Mouse (Mus musculus): ENCODE measurements around the gene Meioc. TPM values are rescaled to one million over a fixed set of nuclear protein-coding genes. Genes with fewer than 3 reads are reported as not detected.
"Not testable (repeated sequence)": the region's sequence is repeated elsewhere in the genome, so short reads cannot be mapped to it uniquely, and the experiment has no call there.

Meioc gene
- polyA plus RNA-seq, 1 experiment from 2014 or later = 1.3 TPM

DNA sequence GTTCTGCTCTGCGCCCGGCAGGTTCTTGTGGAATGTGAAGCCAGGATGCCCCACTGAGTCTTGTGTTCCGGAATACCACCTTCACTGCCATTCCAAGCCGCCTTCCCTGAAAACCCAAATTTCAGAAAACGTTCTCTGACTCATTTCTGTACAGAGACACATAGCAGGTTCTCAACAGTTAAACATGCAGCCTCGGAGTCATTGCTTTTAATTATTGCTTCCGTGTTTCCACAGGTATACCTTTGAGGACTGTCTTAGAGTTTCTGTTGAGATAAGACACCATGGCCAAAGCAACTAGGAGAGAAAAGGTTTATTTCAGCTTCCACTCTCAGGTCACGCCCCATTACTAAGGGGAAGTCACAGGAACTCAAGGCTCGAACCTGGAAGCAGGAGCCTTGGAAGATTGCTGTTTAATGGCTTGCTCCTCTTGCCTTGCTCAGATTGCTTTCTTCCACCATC is 34.5 kb downstream of the Meioc start:
- peak overlapping the region; percentile 40; the same call in 1 of the 2 replicates for H3K27ac ChIP-seq (ENCODE audit: low read depth)
- 14% methylated on average over 9 of the region's 9 CpGs for WGBS
- peak overlapping the region; percentile 96 for H3K4me2 ChIP-seq (ENCODE audit: low read length)
- ATAC-seq (replicated peaks; ENCODE audit: low FRiP score, low TSS enrichment, low read depth) = peak; percentile 22; the same call in 1 of the 2 replicates
- peaks cover 14% of the 10 kb centered on the region for H3K4me1 ChIP-seq (replicated peaks; ENCODE audit: control insufficient read depth, insufficient read depth, low read length)
- DNase-seq (ENCODE audit: low spot score) = no peak
- H3K36me3 ChIP-seq (ENCODE audit: control insufficient read depth, insufficient read depth, low read length) = peaks cover 4% of the 10 kb centered on the region; the same call in 1 of the 2 replicates
- no peaks in the 10 kb centered on the region for H3K27me3 ChIP-seq (replicated peaks; ENCODE audit: control insufficient read depth, insufficient read depth, low read length)
- peak overlapping the region; percentile 90 for H3K4me3 ChIP-seq (ENCODE audit: low read depth, low read length)
- H3K9me3 ChIP-seq (ENCODE audit: control insufficient read depth, low read length) = no peaks in the 10 kb centered on the region
- peak overlapping the region; percentile 82 for H3K9ac ChIP-seq (ENCODE audit: low read length)

DNA sequence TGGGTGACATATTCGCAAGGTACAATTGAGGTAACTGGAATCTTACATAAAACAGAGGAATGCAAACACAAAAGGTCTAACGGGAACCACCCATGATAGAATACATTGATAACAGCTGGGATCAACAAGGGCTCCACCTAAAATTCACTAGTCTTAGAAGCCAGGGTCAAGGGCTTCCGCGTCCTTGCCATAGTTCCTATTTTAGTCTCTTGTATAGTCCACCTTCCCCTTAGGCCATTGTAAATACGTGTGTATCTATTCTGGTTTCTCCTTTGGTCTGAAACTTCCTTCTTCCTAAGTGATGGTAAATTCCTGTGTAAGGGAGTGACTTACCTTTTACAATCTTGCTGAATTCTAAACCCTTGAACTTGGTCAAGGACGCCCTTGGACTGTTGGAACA is 38.7 kb downstream of the Meioc start:
- H3K9ac ChIP-seq (ENCODE audit: low read length); H3K27me3 ChIP-seq (replicated peaks; ENCODE audit: control insufficient read depth, insufficient read depth, low read length); H3K27ac ChIP-seq (ENCODE audit: low read depth); ATAC-seq (replicated peaks; ENCODE audit: low FRiP score, low TSS enrichment, low read depth); H3K9me3 ChIP-seq (ENCODE audit: control insufficient read depth, low read length); H3K4me2 ChIP-seq (ENCODE audit: low read length); DNase-seq (ENCODE audit: low spot score); H3K4me3 ChIP-seq (ENCODE audit: low read depth, low read length); H3K4me1 ChIP-seq (replicated peaks; ENCODE audit: control insufficient read depth, insufficient read depth, low read length); H3K36me3 ChIP-seq (ENCODE audit: control insufficient read depth, insufficient read depth, low read length): not testable (repeated sequence)
- 84% methylated on average over 5 of the region's 6 CpGs for WGBS

DNA sequence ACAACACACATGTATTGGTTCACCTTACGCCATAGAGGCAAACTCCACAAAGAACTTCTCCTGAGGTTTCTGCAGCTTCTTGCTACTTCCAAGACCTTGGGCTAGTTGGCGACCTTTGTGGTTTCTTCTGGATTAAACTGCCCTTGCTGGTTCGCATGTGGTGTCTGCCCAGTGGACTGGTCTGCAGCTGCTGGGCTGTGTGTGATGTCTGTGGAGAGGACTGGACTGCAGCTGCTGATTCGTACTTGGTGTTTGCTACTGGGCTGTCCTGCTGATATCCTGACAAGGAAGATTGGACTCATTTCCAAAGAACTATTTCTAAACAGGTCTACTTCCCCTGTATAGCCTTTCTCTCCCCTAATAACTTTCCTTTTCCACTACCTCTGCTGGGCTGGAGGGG is 48.9 kb downstream of the Meioc start:
- Histone ChIP-seq H3K4me2 (ENCODE audit: low read length) (no peak overlapping the region), H3K4me1 (replicated peaks; ENCODE audit: control insufficient read depth, insufficient read depth, low read length) (no peaks in the 10 kb centered on the region), H3K4me3 (ENCODE audit: low read depth, low read length) (no peak overlapping the region), H3K9ac (ENCODE audit: low read length) (no peak overlapping the region), H3K27me3 (replicated peaks; ENCODE audit: control insufficient read depth, insufficient read depth, low read length) (no peaks in the 10 kb centered on the region), H3K27ac (ENCODE audit: low read depth) (no peak overlapping the region), H3K9me3 (ENCODE audit: control insufficient read depth, low read length) (no peaks in the 10 kb centered on the region), H3K36me3 (ENCODE audit: control insufficient read depth, insufficient read depth, low read length) (no peaks in the 10 kb centered on the region)
- no peak for DNase-seq (ENCODE audit: low spot score)
- 91% methylated on average over 4 of the region's 4 CpGs for WGBS
- no peak for ATAC-seq (replicated peaks; ENCODE audit: low FRiP score, low TSS enrichment, low read depth)

DNA sequence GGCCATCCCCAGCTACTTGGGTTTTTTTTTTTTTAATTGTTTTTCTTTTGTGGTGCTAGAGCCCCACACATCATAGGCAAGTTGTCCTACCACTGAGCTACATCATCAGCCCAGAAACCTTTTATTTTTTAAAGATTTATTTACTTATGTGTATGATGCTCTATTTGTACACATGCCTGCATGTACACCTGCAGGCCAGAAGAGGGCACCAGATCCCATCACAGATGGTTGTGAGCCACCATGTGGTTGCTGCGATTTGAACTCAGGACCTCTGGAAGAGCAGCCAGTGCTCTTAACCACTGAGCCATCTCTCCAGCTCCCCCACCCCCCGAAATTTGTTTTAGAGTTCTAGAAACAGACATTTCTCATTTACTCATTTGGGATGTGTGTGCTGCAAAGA is 51.1 kb downstream of the Meioc start:
- not testable (repeated sequence) for H3K4me3 ChIP-seq (ENCODE audit: low read depth, low read length); H3K4me2 ChIP-seq (ENCODE audit: low read length); H3K9me3 ChIP-seq (ENCODE audit: control insufficient read depth, low read length); H3K27me3 ChIP-seq (replicated peaks; ENCODE audit: control insufficient read depth, insufficient read depth, low read length); ATAC-seq (replicated peaks; ENCODE audit: low FRiP score, low TSS enrichment, low read depth); H3K9ac ChIP-seq (ENCODE audit: low read length); DNase-seq (ENCODE audit: low spot score); H3K36me3 ChIP-seq (ENCODE audit: control insufficient read depth, insufficient read depth, low read length); H3K27ac ChIP-seq (ENCODE audit: low read depth); H3K4me1 ChIP-seq (replicated peaks; ENCODE audit: control insufficient read depth, insufficient read depth, low read length)
- WGBS = 79% methylated on average over 2 of the region's 2 CpGs

DNA sequence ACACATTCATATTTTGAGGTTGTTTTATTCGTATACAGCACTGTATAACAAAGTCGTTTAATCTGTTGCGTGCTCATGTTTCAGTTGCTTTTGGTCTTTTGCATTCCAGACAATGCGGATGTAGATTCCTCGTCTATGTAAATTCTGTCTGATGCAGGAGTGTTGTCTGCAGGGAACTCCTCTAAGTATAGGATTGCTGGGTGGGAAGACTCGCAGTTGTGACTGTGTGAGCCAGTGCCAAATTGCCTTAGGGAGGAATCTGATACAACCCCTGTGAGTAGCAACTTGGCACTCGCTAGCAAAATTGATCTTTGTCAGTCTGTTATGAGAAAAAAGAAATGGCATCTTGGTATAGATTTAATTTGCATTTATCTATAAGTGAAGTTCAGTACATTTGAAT is 52.6 kb downstream of the Meioc start:
- Histone ChIP-seq H3K4me2 (ENCODE audit: low read length) (no peak overlapping the region), H3K27me3 (replicated peaks; ENCODE audit: control insufficient read depth, insufficient read depth, low read length) (no peaks in the 10 kb centered on the region), H3K36me3 (ENCODE audit: control insufficient read depth, insufficient read depth, low read length) (no peaks in the 10 kb centered on the region), H3K4me1 (replicated peaks; ENCODE audit: control insufficient read depth, insufficient read depth, low read length) (no peaks in the 10 kb centered on the region), H3K27ac (ENCODE audit: low read depth) (no peak overlapping the region), H3K9ac (ENCODE audit: low read length) (no peak overlapping the region), H3K4me3 (ENCODE audit: low read depth, low read length) (no peak overlapping the region), H3K9me3 (ENCODE audit: control insufficient read depth, low read length) (no peaks in the 10 kb centered on the region)
- DNase-seq (ENCODE audit: low spot score) = no peak
- no peak for ATAC-seq (replicated peaks; ENCODE audit: low FRiP score, low TSS enrichment, low read depth)
- 78% methylated on average over 7 of the region's 7 CpGs for WGBS

DNA sequence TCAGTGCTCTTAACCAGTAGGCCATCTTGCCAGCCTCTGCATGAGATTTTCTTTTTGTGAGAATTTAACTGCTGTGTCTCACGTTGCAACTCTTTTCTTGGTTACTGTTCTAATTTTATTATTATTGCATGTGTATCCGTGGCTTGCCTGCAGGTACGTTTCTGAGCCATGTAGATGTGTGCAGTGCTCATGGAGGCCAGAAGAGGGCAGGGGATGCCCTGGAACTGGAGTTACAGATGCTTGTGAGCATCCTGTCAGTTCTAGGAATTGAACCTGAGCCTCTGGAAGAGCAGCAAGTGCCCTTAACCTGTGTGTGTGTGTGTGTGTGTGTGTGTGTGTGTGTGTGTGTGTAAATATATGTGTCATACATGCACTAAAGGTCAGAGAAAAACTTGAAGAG is 62.1 kb downstream of the Meioc start:
- no peak for DNase-seq (ENCODE audit: low spot score)
- Histone ChIP-seq H3K36me3 (ENCODE audit: control insufficient read depth, insufficient read depth, low read length) (no peaks in the 10 kb centered on the region), H3K4me2 (ENCODE audit: low read length) (no peak overlapping the region), H3K9ac (ENCODE audit: low read length) (no peak overlapping the region), H3K4me1 (replicated peaks; ENCODE audit: control insufficient read depth, insufficient read depth, low read length) (no peaks in the 10 kb centered on the region), H3K4me3 (ENCODE audit: low read depth, low read length) (no peak overlapping the region), H3K27me3 (replicated peaks; ENCODE audit: control insufficient read depth, insufficient read depth, low read length) (no peaks in the 10 kb centered on the region), H3K27ac (ENCODE audit: low read depth) (no peak overlapping the region), H3K9me3 (ENCODE audit: control insufficient read depth, low read length) (no peaks in the 10 kb centered on the region)
- no peak for ATAC-seq (replicated peaks; ENCODE audit: low FRiP score, low TSS enrichment, low read depth)
- 28% methylated on average over 3 of the region's 3 CpGs for WGBS

DNA sequence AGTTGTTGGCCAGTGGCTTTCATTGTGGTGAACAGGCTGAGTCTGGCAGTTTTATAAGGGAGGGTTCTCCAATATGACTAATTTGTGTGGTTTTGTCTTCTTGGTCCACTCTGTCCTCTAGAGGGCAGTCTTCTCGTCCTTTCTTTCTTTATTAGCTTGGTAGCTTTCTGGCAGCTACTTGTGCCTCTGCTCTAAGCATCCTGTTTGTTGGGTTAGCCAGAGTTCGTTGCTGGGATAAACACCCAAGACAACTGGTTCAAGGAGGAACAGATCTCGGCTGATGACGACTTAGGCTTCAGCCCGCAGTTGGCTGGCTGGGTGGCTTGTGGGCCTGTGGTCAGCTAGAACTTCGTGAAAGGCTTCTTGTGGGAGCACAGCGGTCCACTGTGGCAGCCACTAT is 65.1 kb downstream of the Meioc start:
- no peak overlapping the region for H3K4me3 ChIP-seq (ENCODE audit: low read depth, low read length)
- H3K9ac ChIP-seq (ENCODE audit: low read length) = no peak overlapping the region
- peak; percentile 58 for DNase-seq (ENCODE audit: low spot score)
- no peaks in the 10 kb centered on the region for H3K36me3 ChIP-seq (ENCODE audit: control insufficient read depth, insufficient read depth, low read length)
- no peak for ATAC-seq (replicated peaks; ENCODE audit: low FRiP score, low TSS enrichment, low read depth)
- H3K9me3 ChIP-seq (ENCODE audit: control insufficient read depth, low read length) = no peaks in the 10 kb centered on the region
- no peak overlapping the region for H3K27ac ChIP-seq (ENCODE audit: low read depth)
- H3K27me3 ChIP-seq (replicated peaks; ENCODE audit: control insufficient read depth, insufficient read depth, low read length) = no peaks in the 10 kb centered on the region
- H3K4me1 ChIP-seq (replicated peaks; ENCODE audit: control insufficient read depth, insufficient read depth, low read length) = no peaks in the 10 kb centered on the region
- 34% methylated on average over 7 of the region's 7 CpGs for WGBS
- no peak overlapping the region for H3K4me2 ChIP-seq (ENCODE audit: low read length)

DNA sequence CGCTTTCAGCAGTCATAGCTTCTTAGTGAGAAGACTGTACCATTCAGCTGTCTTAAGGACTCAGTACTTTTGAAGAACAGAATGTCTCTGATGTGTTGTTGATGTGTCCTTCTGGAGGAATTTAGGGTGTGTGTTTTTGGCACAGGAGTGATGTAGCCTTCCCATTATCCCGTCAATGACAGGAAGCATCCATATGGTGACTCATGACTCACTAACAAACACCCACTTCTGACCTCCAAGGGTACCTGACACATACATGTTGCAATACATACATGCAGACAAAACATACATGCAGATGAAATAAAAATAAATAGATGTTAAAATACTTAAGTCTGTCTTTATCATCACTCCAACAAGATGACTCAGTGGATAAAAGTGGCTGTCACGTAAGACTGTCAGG is 66.3 kb downstream of the Meioc start:
- ATAC-seq (replicated peaks; ENCODE audit: low FRiP score, low TSS enrichment, low read depth) (no peak), DNase-seq (ENCODE audit: low spot score) (no peak)
- 82% methylated on average over 3 of the region's 3 CpGs for WGBS

DNA sequence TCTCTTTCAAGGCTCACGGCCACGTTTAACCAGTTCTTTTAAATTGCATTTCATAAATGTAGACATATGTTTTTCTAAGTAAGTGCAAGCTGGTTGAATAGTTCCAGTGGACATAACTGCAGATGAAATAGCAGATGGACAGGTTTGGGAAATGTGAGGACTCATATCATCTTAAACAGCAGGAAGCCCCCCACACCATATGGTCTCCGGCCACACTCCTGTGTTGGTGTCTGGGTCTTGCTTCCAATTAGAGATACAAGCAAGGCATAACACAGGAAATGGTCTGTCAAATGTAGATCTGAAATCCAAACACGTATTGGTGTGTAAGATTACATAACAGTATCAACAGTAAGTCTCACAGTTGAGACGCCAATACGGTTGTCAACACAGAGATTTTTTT is 67.8 kb downstream of the Meioc start:
- 79% methylated on average over 6 of the region's 6 CpGs for WGBS

More for the DNA sequence above, 66.3 kb downstream of the Meioc start:
- H3K9ac ChIP-seq (ENCODE audit: low read length) = no peak overlapping the region
- no peak overlapping the region for H3K27ac ChIP-seq (ENCODE audit: low read depth)
- H3K4me2 ChIP-seq (ENCODE audit: low read length) = no peak overlapping the region
- no peak overlapping the region for H3K4me3 ChIP-seq (ENCODE audit: low read depth, low read length)
- no peaks in the 10 kb centered on the region for H3K27me3 ChIP-seq (replicated peaks; ENCODE audit: control insufficient read depth, insufficient read depth, low read length)
- H3K9me3 ChIP-seq (ENCODE audit: control insufficient read depth, low read length) = no peaks in the 10 kb centered on the region
- no peaks in the 10 kb centered on the region for H3K4me1 ChIP-seq (replicated peaks; ENCODE audit: control insufficient read depth, insufficient read depth, low read length)
- no peaks in the 10 kb centered on the region for H3K36me3 ChIP-seq (ENCODE audit: control insufficient read depth, insufficient read depth, low read length)

More for the DNA sequence above, 67.8 kb downstream of the Meioc start:
- no peak overlapping the region for H3K27ac ChIP-seq (ENCODE audit: low read depth)
- no peak overlapping the region for H3K9ac ChIP-seq (ENCODE audit: low read length)
- H3K4me2 ChIP-seq (ENCODE audit: low read length) = no peak overlapping the region
- H3K36me3 ChIP-seq (ENCODE audit: control insufficient read depth, insufficient read depth, low read length) = no peaks in the 10 kb centered on the region
- ATAC-seq (replicated peaks; ENCODE audit: low FRiP score, low TSS enrichment, low read depth) (no peak), DNase-seq (ENCODE audit: low spot score) (no peak)
- no peaks in the 10 kb centered on the region for H3K9me3 ChIP-seq (ENCODE audit: control insufficient read depth, low read length)
- no peaks in the 10 kb centered on the region for H3K27me3 ChIP-seq (replicated peaks; ENCODE audit: control insufficient read depth, insufficient read depth, low read length)
- H3K4me1 ChIP-seq (replicated peaks; ENCODE audit: control insufficient read depth, insufficient read depth, low read length) = no peaks in the 10 kb centered on the region
- no peak overlapping the region for H3K4me3 ChIP-seq (ENCODE audit: low read depth, low read length)

Data from intestine, embryonic 14.5 days (tissue).